Mouse (Mus musculus): ENCODE results near the gene Chd9. TPM values are rescaled to one million over a fixed set of nuclear protein-coding genes. Genes with fewer than 3 reads are reported as not detected.

The Chd9 gene
- polyA plus RNA-seq, 1 experiment from 2014 or later: 43.9 TPM

GRCm38 (mm10) chr8:90861266-90861944, 33.3 kb downstream of the Chd9 start:
- peak overlapping the region; percentile 37 for H3K4me2 ChIP-seq
- no peak overlapping the region for H3K9ac ChIP-seq
- no peak overlapping the region for H3K4me3 ChIP-seq
- H3K27ac ChIP-seq: peak overlapping the region; percentile 77
- ATAC-seq (replicated peaks; ENCODE audit: insufficient number of reproducible peaks, insufficient read depth, low FRiP score, low read depth): no peak
- H3K27me3 ChIP-seq: no peaks in the 10 kb centered on the region
- peaks cover 16% of the 10 kb centered on the region for H3K4me1 ChIP-seq (replicated peaks)
- 28% methylated on average over 9 of the region's 9 CpGs for WGBS
- no peaks in the 10 kb centered on the region for H3K36me3 ChIP-seq
- no peaks in the 10 kb centered on the region for H3K9me3 ChIP-seq (replicated peaks)

GRCm38 (mm10) chr8:90862038-90862437, 33.9 kb downstream of the Chd9 start:
- H3K27ac ChIP-seq: peak overlapping the region; percentile 77
- no peaks in the 10 kb centered on the region for H3K27me3 ChIP-seq
- no peaks in the 10 kb centered on the region for H3K9me3 ChIP-seq (replicated peaks)
- H3K9ac ChIP-seq: peak overlapping the region; percentile 33; the same call in 1 of the 2 replicates
- WGBS: 7% methylated on average over 9 of the region's 9 CpGs
- peaks cover 16% of the 10 kb centered on the region for H3K4me1 ChIP-seq (replicated peaks)
- no peak overlapping the region for H3K4me3 ChIP-seq
- no peaks in the 10 kb centered on the region for H3K36me3 ChIP-seq
- peak overlapping the region; percentile 37 for H3K4me2 ChIP-seq
- ATAC-seq (replicated peaks; ENCODE audit: insufficient number of reproducible peaks, insufficient read depth, low FRiP score, low read depth): peak; percentile 83

- Histone ChIP-seq H3K4me2 (no peak overlapping the region), H3K9me3 (replicated peaks) (no peaks in the 10 kb centered on the region), H3K27me3 (no peaks in the 10 kb centered on the region), H3K4me3 (no peak overlapping the region), H3K36me3 (no peaks in the 10 kb centered on the region), H3K9ac (no peak overlapping the region), H3K27ac (no peak overlapping the region), H3K4me1 (replicated peaks) (peaks cover 43% of the 10 kb centered on the region)
- no peak for ATAC-seq (replicated peaks; ENCODE audit: insufficient number of reproducible peaks, insufficient read depth, low FRiP score, low read depth)
- 93% methylated on average over 2 of the region's 2 CpGs for WGBS
Measured at GRCm38 (mm10) chr8:90867061-90867460, 38.9 kb downstream of the Chd9 start.

GRCm38 (mm10) chr8:90867911-90868310, 39.8 kb downstream of the Chd9 start:
- Histone ChIP-seq H3K27ac (no peak overlapping the region), H3K4me2 (no peak overlapping the region), H3K9me3 (replicated peaks) (no peaks in the 10 kb centered on the region), H3K9ac (no peak overlapping the region), H3K36me3 (no peaks in the 10 kb centered on the region), H3K27me3 (no peaks in the 10 kb centered on the region), H3K4me3 (no peak overlapping the region), H3K4me1 (replicated peaks) (peaks cover 36% of the 10 kb centered on the region)
- no peak for ATAC-seq (replicated peaks; ENCODE audit: insufficient number of reproducible peaks, insufficient read depth, low FRiP score, low read depth)
- WGBS: 83% methylated on average over 4 of the region's 4 CpGs

GRCm38 (mm10) chr8:90868334-90868733, 40.2 kb downstream of the Chd9 start:
- peak overlapping the region; percentile 78 for H3K27ac ChIP-seq
- no peaks in the 10 kb centered on the region for H3K9me3 ChIP-seq (replicated peaks)
- no peak overlapping the region for H3K4me3 ChIP-seq
- H3K27me3 ChIP-seq: no peaks in the 10 kb centered on the region
- H3K4me2 ChIP-seq: no peak overlapping the region
- peaks cover 36% of the 10 kb centered on the region for H3K4me1 ChIP-seq (replicated peaks)
- H3K36me3 ChIP-seq: no peaks in the 10 kb centered on the region
- no peak overlapping the region for H3K9ac ChIP-seq
- 68% methylated on average over 4 of the region's 4 CpGs for WGBS
- no peak for ATAC-seq (replicated peaks; ENCODE audit: insufficient number of reproducible peaks, insufficient read depth, low FRiP score, low read depth)

GRCm38 (mm10) chr8:90869071-90869919, 41.1 kb downstream of the Chd9 start:
- 34% methylated on average over 18 of the region's 18 CpGs for WGBS
- Histone ChIP-seq H3K27ac (peak overlapping the region; percentile 78), H3K4me2 (peak overlapping the region; percentile 39), H3K36me3 (no peaks in the 10 kb centered on the region), H3K4me1 (replicated peaks) (peaks cover 36% of the 10 kb centered on the region), H3K4me3 (no peak overlapping the region), H3K9me3 (replicated peaks) (no peaks in the 10 kb centered on the region), H3K27me3 (no peaks in the 10 kb centered on the region), H3K9ac (no peak overlapping the region)
- peak; percentile 85 for ATAC-seq (replicated peaks; ENCODE audit: insufficient number of reproducible peaks, insufficient read depth, low FRiP score, low read depth)

GRCm38 (mm10) chr8:90869920-90870777, 42.0 kb downstream of the Chd9 start:
- Histone ChIP-seq H3K9me3 (replicated peaks) (no peaks in the 10 kb centered on the region), H3K27me3 (no peaks in the 10 kb centered on the region), H3K27ac (peak overlapping the region; percentile 78), H3K36me3 (no peaks in the 10 kb centered on the region), H3K4me3 (0 out of 2 replicates have a peak overlapping the region, but pooled peaks have one; percentile 5), H3K4me2 (peak overlapping the region; percentile 39; the same call in 1 of the 2 replicates), H3K4me1 (replicated peaks) (peaks cover 36% of the 10 kb centered on the region), H3K9ac (no peak overlapping the region)
- no peak for ATAC-seq (replicated peaks; ENCODE audit: insufficient number of reproducible peaks, insufficient read depth, low FRiP score, low read depth)
- WGBS: 17% methylated on average over 22 of the region's 22 CpGs

DNA sequence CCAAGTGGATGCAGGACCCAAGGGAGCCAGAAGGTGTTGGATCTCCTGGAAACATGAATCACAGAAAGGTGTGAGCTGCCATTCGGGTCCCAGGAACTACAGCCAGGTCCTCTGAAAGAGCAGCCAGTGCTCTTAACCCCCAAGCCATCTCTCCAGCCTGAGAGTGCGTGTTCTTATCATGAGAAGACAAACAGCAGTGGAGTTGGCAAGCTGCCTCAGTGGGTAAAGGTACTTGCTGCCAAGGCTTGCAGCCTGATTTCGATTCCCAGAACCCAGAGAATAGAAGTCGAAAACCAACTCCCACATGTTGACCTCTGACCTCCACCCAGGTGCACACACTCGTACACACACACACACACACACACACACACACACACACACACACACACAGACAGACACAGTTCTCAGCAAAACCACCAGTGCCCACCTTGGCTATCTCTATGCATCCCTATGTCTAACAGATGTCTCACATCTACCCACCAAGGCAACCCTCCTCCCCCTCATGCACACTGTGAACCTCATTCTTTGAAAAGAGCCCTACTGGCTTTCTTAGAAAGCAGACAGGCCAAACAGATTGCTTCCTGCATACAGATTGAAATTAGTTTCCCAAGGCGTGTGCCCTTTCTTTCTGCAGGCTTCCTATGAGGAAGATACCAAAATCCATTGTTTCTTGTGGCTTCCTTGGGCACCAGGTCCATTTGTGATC, 43.4 kb downstream of the Chd9 start:
- no peak overlapping the region for H3K4me3 ChIP-seq
- WGBS: 29% methylated on average over 6 of the region's 6 CpGs
- peak overlapping the region; percentile 34; the same call in 1 of the 2 replicates for H3K27ac ChIP-seq
- no peaks in the 10 kb centered on the region for H3K27me3 ChIP-seq
- no peak overlapping the region for H3K9ac ChIP-seq
- ATAC-seq (replicated peaks; ENCODE audit: insufficient number of reproducible peaks, insufficient read depth, low FRiP score, low read depth): no peak
- no peaks in the 10 kb centered on the region for H3K36me3 ChIP-seq
- no peak overlapping the region for H3K4me2 ChIP-seq
- peaks cover 44% of the 10 kb centered on the region for H3K4me1 ChIP-seq (replicated peaks)
- H3K9me3 ChIP-seq (replicated peaks): no peaks in the 10 kb centered on the region

- Histone ChIP-seq H3K27me3 (no peaks in the 10 kb centered on the region), H3K36me3 (no peaks in the 10 kb centered on the region), H3K4me1 (replicated peaks) (peaks cover 56% of the 10 kb centered on the region), H3K4me3 (no peak overlapping the region), H3K9me3 (replicated peaks) (no peaks in the 10 kb centered on the region), H3K27ac (no peak overlapping the region), H3K4me2 (no peak overlapping the region), H3K9ac (no peak overlapping the region)
- ATAC-seq (replicated peaks; ENCODE audit: insufficient number of reproducible peaks, insufficient read depth, low FRiP score, low read depth): no peak
- WGBS: 78% methylated on average over 4 of the region's 4 CpGs
Measured at GRCm38 (mm10) chr8:90873051-90873450, 44.9 kb downstream of the Chd9 start.

- Histone ChIP-seq H3K4me3 (peak overlapping the region; percentile 57), H3K27me3 (no peaks in the 10 kb centered on the region), H3K9me3 (replicated peaks) (no peaks in the 10 kb centered on the region), H3K36me3 (no peaks in the 10 kb centered on the region), H3K9ac (peak overlapping the region; percentile 56; the same call in 1 of the 2 replicates), H3K4me1 (replicated peaks) (peaks cover 35% of the 10 kb centered on the region), H3K27ac (peak overlapping the region; percentile 78), H3K4me2 (peak overlapping the region; percentile 81)
- peak; percentile 40; the same call in 1 of the 2 replicates for ATAC-seq (replicated peaks; ENCODE audit: insufficient number of reproducible peaks, insufficient read depth, low FRiP score, low read depth)
- 10% methylated on average over 12 of the region's 12 CpGs for WGBS
Measured at GRCm38 (mm10) chr8:90876213-90876721, 48.1 kb downstream of the Chd9 start.

Data from heart, embryonic 15.5 days (tissue).